Mouse (Mus musculus) neutrophil, adult 5-6 weeks (primary cell): Measurements from ENCODE around the gene Aox1. TPM values are rescaled to one million over a fixed set of nuclear protein-coding genes. Genes with fewer than 3 reads are reported as not detected.

Source experiments
- ATAC-seq: fragments of 151-379, 151-347 bp; 2 replicates; pipeline ENCODE4 v1.8.0; 2017; ENCODE audit warnings: mild to moderate bottlenecking, moderate TSS enrichment; ENCODE audit not compliant: insufficient number of reproducible peaks, poor library complexity, low FRiP score, severe bottlenecking; ENCODE audit errors: extremely low read depth
- total RNA-seq: library from RNA; stranded (forward); fragments of 200-1000 nt; gene quantifications from 2 replicates; pipeline ENCODE4 v1.2.3, GENCODE M21; 2017

The Aox1 gene
- total RNA-seq, 1 experiment from 2014 or later: 0.23 TPM

DNA sequence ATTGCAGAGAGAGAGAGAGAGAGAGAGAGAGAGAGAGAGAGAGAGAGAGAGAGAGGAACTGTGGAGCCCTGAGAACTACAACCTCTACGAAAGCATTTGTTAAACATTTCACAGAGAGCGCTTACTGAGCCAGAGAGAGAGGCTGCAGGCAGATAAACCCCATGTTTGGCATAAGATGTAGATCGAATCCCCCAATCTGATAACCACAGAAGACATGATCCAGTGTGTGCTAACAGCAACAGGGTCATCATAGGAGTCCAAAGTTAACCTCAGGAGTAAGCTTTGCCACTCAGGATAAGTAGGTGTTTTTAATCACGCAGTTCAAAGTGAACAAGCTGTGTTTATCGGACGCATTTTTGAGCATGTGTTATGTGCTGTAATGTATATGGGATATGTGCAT, 67.6 kb downstream of the Aox1 start:
- ATAC-seq: no peak

DNA sequence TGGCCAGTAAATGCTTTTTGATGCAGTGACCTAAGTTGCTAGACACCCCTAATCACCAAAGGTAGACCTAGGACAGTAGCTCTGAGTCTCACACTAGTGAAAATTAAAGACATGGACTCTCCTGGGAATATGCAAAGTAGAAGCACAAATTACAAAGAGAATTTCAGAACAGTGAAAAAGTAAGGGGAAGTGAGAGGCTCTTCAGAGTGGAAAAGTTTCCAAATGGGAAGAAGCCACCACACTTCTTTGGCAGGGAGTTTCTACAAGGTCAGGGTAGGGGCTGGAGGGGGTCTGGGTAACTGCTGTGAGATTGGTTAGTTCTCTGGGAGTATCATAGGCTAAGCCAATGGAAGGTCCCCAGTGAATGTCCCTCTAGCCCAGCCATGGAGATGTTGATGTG, 69.4 kb downstream of the Aox1 start:
- no peak for ATAC-seq

DNA sequence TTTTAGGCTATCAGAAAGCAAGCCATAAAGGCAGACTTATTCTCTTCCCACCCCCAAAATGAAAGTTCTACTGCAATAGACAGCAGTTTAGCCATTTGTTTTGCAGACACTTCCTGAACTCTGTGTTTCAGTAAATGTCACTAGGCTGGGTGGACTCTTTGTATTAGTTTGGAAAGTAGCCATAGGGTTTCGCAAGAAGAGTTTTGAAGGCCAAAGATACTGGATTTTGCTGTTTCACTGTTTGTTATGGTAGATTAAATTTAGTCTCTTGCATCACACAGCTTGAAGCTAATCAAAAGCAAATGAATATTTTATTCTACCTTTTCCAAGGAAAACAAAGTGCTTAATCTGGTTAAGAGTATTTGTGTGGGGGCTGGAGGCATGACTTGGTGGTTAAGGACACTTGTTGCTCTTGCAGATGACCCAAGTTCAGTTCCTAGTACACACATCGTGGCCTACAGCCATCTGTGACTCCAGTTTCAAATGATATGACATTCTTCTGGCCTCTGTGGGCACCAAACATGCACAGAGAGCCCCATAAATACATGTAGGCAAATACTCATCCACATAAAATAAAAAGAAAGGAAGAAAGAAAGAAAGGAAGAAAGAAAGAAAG, 71.9 kb downstream of the Aox1 start:
- no peak for ATAC-seq

GRCm38 (mm10) chr1:58102494-58102893, 72.8 kb downstream of the Aox1 start:
- ATAC-seq: no peak

GRCm38 (mm10) chr1:58105685-58106084, 76.0 kb downstream of the Aox1 start:
- ATAC-seq: no peak

- no peak for ATAC-seq
Measured at GRCm38 (mm10) chr1:58107066-58107465, 77.3 kb downstream of the Aox1 start.

- ATAC-seq: no peak
Measured at GRCm38 (mm10) chr1:58110241-58110640, 80.5 kb downstream of the Aox1 start.

GRCm38 (mm10) chr1:58111315-58111714, 81.6 kb downstream of the Aox1 start:
- ATAC-seq: no peak

- ATAC-seq: no peak
Measured at GRCm38 (mm10) chr1:58112880-58113279, 83.1 kb downstream of the Aox1 start, which contains the start of gene Aox3. Aox3 (plus strand) TSS chr1:58113130.

- no peak for ATAC-seq
Measured at GRCm38 (mm10) chr1:58113441-58113840, 83.7 kb downstream of the Aox1 start.

- ATAC-seq: no peak
Measured at GRCm38 (mm10) chr1:58114021-58114560, 84.4 kb downstream of the Aox1 start.

GRCm38 (mm10) chr1:58114666-58115375, 85.1 kb downstream of the Aox1 start:
- ATAC-seq: no peak

DNA sequence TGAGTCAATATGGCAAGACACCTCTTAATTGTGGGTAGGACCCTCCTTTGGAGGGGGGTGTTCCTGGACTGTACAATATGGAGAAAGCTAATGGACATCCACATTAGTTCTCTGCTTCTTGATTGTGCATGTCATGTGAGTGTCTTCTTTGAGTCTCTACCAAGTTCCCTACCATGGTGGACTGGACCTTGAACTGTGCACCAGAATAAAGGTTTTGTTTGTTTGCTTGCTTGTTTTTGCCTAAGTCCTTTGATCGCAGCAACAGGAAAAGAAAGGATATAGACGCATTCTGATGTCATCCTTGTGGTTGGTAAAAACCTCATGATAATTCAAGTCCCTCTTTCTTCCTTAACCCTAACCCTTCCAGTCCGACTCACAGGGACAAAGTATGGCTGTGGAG, 88.5 kb downstream of the Aox1 start:
- no peak for ATAC-seq

DNA sequence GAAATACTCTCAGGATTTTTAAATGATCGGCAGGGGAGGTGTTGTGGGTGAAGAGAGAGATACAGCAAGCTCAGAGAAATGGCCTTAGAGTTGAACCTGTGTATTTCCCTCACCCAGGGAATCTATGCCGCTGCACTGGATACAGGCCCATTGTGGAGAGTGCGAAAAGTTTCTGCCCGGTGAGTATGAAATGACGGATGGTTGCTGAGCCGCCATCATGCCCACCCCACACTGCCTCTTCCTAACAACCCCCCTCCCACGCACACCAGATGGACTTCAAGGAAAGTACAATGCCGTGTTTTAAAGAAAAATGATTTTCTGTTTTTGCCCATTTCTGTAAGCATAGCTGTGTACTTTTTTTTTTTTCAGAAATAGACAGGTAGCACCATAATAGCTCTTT, 95.2 kb downstream of the Aox1 start:
- ATAC-seq: no peak

GRCm38 (mm10) chr1:58137891-58138290, 108.2 kb downstream of the Aox1 start:
- ATAC-seq: no peak

DNA sequence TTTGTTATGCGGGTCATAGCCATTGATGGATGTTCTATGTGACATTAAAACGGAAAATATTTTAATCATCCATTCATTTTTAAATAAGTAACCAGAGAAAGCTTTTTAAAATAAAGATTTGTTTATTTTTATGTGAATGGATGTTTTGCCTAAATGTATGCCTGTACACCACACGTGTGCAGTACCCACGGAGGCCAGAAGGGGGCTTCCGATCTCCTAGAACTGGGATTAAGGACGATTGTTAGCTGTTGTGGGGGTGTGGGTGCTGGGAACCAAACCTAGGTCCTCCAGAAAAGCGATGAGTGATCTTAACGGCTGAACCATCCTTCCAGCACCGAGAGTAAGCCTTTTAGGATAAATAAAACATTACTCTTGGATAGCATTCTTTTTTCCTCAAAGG, 109.3 kb downstream of the Aox1 start:
- no peak for ATAC-seq

- no peak for ATAC-seq
Measured at GRCm38 (mm10) chr1:58140607-58141006, 110.9 kb downstream of the Aox1 start.

GRCm38 (mm10) chr1:58144384-58145069, 114.8 kb downstream of the Aox1 start:
- ATAC-seq: no peak

DNA sequence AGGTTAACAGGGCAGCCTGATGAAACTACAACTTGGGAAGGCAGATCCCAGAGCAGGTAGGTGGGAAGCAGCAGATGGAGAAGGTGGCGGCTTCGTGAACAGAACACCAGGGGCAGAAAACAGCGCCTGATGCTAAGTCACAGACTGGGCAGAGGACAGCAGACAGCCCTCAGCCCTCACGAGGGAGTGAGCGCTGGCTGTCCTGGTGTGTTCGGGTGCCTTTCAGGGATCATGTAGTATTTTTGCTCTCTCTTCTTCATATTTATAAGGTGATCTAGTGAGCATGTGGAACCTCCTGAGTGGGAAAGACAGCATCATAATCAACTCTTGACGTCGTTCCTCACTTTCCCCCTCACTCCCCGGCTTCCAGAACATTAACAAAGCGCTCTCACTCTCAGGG, 116.3 kb downstream of the Aox1 start:
- ATAC-seq: no peak

DNA sequence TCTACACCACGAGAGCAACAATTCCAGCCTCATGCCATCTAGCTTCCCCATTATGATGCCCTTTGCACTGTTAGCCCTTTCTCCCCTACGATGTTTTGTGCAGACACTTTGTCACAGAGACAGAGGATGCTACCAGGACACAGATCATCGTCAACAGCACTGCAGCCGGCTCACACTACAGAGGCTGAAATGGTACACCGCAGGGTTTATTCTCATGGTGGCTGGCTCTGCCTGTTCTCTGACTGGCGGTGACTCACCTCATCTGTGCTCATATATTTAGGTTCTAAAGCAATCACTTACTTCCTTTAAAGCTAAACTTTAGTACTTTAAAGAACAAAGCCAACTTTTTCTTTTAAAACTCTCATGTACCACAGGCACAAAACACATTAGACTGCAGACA, 118.0 kb downstream of the Aox1 start:
- no peak for ATAC-seq
